Mouse (Mus musculus): ENCODE measurements around the gene Ephx3.

DNA sequence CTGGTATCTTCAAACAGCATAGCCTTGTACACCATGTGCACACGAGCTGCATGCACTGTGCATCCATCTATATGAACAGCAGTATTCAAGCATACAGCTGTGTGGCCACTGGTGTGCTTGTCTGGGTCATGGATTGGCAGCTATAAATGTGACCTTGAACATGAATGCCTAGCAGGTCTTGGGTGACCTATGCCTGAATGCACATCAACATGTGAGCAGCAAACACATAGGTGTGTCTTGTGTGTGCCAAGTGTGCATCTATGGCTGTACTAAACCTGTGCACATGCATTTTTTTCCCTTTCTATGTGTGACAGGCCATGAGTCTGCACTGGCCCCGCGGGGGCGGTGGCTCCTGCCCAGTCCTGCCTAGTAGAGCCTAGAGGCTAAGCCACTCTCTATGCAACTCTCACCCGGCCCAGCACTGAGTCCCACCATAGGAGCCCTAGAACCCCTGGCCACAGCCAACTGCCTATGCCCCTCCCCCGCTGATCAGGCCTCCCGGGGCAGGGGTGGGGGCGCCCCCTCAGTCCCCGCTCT is 24.0 kb downstream of the Ephx3 start:
- TF ChIP-seq ZNF384 (IDR thresholded peaks at IDR 0.05; ENCODE audit: low read depth, low read length) (no peak), USF1 (IDR thresholded peaks at IDR 0.05; ENCODE audit: low read depth, low read length) (no peak), CTCF (IDR thresholded peaks at IDR 0.05 in 2 of 3, conservative IDR thresholded peaks at IDR 0.05 in 1 of 3; ENCODE audit: control insufficient read depth in 1 of 3, insufficient read depth in 1 of 3, low read depth in 2 of 3, low read length in 3 of 3, poor library complexity in 1 of 3, severe bottlenecking in 1 of 3) (no peak), MAZ (IDR thresholded peaks at IDR 0.05; ENCODE audit: low read depth, low read length) (no peak), HCFC1 (IDR thresholded peaks at IDR 0.05; ENCODE audit: low read depth, low read length) (no peak), POLR2A (IDR thresholded peaks at IDR 0.05; ENCODE audit: control insufficient read depth in 1 of 2, insufficient read depth in 1 of 2, low read depth in 1 of 2, low read length in 2 of 2, poor library complexity in 1 of 2) (no peak), MEF2A (IDR thresholded peaks at IDR 0.05; ENCODE audit: extremely low read depth, insufficient replicate concordance, low read depth, low read length, poor library complexity, severe bottlenecking) (no peak)

Measured in MEL (cell line).